Mouse (Mus musculus) embryo, embryonic 10.5 days (tissue): ENCODE data around the gene Dnajb11.

Experiments used
- DNase-seq: peaks from one replicate; pipeline ENCODE4 v3.0.0-alpha.2; 2015; ENCODE audit warnings: low spot score

The Dnajb11 gene

GRCm38 (mm10) chr16:22881487-22881886 is 23.8 kb downstream of the Dnajb11 start:
- DNase-seq = no peak

- no peak for DNase-seq
These were observed 25.8 kb downstream of the Dnajb11 start for GRCm38 (mm10) chr16:22883441-22883840.

GRCm38 (mm10) chr16:22885356-22885755 is 27.7 kb downstream of the Dnajb11 start:
- no peak for DNase-seq

GRCm38 (mm10) chr16:22886726-22887125 is 29.1 kb downstream of the Dnajb11 start:
- no peak for DNase-seq

GRCm38 (mm10) chr16:22888835-22889234 is 31.2 kb downstream of the Dnajb11 start:
- DNase-seq = peak; percentile 13

- no peak for DNase-seq
These were observed 32.1 kb downstream of the Dnajb11 start for GRCm38 (mm10) chr16:22889716-22890115.

- DNase-seq = no peak
These were observed 33.3 kb downstream of the Dnajb11 start, which contains the start of gene Ahsg for GRCm38 (mm10) chr16:22890683-22891510. Gene Ahsg, plus strand, starts transcription at chr16:22891277.

GRCm38 (mm10) chr16:22891733-22892154 is 34.1 kb downstream of the Dnajb11 start:
- no peak for DNase-seq

- DNase-seq = no peak
These were observed 36.5 kb downstream of the Dnajb11 start for GRCm38 (mm10) chr16:22894095-22894494.

- no peak for DNase-seq
These were observed 39.0 kb downstream of the Dnajb11 start for GRCm38 (mm10) chr16:22896618-22897017.

- no peak for DNase-seq
These were observed 41.7 kb downstream of the Dnajb11 start for GRCm38 (mm10) chr16:22899346-22899745.

- no peak for DNase-seq
These were observed 42.4 kb downstream of the Dnajb11 start for GRCm38 (mm10) chr16:22899866-22900570.

GRCm38 (mm10) chr16:22901326-22901725 is 43.7 kb downstream of the Dnajb11 start:
- no peak for DNase-seq

GRCm38 (mm10) chr16:22909290-22909689 is 51.6 kb downstream of the Dnajb11 start:
- DNase-seq = no peak

GRCm38 (mm10) chr16:22911986-22912385 is 54.3 kb downstream of the Dnajb11 start:
- no peak for DNase-seq

GRCm38 (mm10) chr16:22912886-22913285 is 55.2 kb downstream of the Dnajb11 start:
- DNase-seq = no peak

GRCm38 (mm10) chr16:22914276-22914675 is 56.6 kb downstream of the Dnajb11 start:
- peak; percentile 3 for DNase-seq

GRCm38 (mm10) chr16:22918034-22918433 is 60.4 kb downstream of the Dnajb11 start, which contains the start of gene Fetub:
Gene Fetub, plus strand, starts transcription at chr16:22918334.
- no peak for DNase-seq

GRCm38 (mm10) chr16:22918664-22919312 is 61.1 kb downstream of the Dnajb11 start:
- DNase-seq = peak; percentile 25

GRCm38 (mm10) chr16:22919971-22920854 is 62.6 kb downstream of the Dnajb11 start:
- DNase-seq = peak; percentile 13

GRCm38 (mm10) chr16:22921761-22922160 is 64.1 kb downstream of the Dnajb11 start:
- no peak for DNase-seq
